Mouse (Mus musculus) retina, postnatal 7 days (tissue): Measurements from ENCODE around the gene Pex14.

ENCODE experiments used
- DNase-seq: peaks from one replicate; pipeline ENCODE4 v3.0.0-alpha.2; 2012; ENCODE audit warnings: low read depth, low spot score

The Pex14 gene

DNA sequence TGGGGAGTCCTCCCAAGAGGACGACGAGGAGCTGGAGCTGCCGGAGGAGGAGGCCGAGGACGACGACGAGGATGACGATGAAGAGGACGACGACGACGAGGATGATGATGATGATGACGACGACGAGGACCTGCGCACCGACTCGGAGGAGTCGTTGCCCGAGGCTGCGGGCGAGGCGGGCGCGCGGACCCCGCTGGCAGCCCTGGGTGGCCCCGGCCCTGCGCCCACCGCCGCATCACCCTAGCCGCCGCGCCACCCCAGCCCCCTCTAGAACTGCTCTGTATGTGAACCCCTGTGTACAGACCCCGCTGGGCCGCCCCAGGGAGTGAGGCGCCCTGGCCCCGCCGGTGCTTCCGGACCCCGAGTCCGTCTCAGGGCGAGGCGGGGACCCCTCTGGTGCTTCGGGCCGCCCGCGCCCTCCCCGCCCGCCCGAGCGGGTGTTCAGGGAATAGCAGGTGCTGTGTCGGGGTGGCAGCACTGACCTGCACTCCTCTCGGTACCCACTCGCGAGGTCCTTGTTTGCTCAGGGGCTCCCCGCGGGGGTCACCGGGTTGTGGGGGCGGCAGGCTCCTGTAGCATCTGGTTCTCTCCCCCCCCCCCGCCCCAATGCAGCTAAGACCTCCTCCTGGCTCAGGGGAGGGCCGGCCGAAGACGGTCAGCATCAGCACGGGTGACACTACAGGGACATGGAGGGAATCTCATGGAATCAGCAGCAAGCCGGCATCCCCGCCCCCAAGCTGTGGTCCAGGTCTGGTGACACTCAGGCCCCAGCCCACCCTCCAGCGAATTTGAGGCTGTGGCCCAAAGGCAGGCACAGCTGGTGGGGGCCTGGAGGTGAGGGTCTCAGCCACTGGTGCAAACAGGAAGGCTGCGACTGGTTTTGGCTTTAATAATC, 147.1 kb downstream of the Pex14 start:
- no peak for DNase-seq

DNA sequence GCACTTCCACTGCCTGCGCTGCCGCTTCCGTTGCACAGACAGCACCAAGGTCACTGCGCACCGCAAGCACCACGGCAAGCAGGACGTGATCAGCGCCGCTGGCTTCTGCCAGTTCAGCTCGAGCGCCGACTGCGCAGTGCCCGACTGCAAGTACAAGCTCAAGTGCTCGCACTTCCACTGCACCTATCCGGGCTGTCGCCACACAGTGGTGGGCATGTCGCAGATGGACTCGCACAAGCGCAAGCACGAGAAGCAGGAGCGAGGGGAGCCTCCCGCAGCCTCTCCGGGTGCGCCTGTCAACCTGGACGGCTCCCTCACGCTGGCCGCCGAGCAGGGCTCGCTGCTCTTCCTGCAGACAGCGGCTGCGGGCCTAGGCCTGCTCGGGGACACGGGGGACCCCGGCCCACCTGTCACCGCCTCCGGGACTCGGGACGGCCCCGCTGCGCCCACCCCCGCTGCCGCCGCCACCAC, 147.8 kb downstream of the Pex14 start:
- no peak for DNase-seq

DNA sequence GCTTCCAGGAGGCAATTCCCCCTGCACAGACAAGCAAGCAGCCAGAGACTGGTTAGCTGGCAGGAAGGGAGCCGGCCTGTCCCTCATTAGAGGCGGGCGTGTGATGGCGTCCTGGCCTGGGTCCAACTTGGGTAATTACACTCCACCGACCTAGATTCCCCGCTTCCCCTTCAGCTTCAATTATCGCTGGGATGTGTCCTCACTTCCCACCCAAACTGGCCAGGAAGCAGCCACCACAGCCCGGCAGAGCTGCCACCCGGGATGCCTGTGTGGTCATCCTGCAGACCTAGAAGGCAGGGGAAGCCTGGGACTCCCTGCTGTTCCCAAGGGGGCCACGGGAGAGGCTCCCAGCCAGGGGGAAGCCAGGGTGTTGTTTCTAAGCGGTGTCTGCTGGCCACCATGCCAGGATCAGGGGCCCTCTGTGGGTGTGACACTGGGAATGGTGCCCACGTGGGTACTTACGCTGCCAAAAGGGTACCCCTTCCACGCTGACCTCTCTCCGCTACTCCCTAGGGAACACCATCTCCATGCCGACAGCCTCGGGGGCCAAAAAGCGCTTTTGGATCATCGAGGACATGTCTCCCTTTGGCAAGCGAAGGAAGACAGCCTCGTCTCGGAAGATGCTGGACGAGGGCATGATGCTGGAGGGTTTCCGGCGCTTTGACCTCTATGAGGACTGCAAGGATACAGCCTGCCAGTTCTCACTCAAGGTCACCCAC, 148.6 kb downstream of the Pex14 start:
- peak; percentile 78 for DNase-seq

DNA sequence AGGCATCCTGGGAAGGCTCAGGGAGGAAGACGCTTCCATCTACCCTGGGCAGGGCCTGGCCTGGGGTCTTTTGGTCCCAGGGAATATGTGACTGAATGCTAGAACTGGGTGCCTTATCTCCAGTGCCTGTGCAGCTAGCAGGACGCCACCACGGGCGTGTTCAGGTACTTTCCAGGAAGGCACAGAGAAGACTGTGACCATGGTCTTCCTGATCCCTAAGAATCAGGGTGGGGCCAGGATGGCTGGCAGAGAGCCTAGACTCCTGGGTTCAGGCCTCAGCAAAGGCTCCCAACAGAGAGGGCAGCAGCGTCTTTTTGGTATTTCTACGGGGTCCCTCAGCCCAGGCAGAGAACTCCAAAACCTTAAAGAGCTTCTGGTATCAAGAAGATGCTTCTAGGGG, 149.2 kb downstream of the Pex14 start:
- no peak for DNase-seq

DNA sequence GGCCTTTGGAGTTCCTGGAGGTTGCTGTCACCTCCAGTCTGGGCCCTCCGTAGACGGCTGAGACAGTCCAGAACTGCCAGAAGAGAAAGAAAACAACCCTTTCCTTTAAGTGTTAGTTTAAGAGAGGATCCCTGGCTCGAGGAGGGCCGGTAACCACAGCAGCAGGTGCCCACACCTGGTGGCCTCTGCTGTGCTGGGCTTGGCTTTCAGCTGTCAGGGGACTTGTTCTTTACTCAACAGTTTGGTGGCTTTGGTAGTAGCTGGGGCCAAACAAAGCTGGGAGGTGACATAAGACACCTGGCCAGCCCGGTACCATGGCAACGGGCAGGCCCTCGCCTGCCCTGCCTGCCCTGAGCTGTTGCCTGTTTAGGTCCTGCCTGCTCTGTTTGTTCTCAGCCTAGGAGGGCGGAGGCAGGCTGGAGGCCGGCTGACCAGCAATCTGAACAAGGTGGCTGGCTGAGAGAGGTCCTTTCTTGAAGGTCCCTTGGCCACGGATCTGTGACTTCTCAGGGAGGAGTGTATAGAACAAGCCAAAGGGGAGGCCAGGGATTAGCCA, 151.8 kb downstream of the Pex14 start:
- no peak for DNase-seq

DNA sequence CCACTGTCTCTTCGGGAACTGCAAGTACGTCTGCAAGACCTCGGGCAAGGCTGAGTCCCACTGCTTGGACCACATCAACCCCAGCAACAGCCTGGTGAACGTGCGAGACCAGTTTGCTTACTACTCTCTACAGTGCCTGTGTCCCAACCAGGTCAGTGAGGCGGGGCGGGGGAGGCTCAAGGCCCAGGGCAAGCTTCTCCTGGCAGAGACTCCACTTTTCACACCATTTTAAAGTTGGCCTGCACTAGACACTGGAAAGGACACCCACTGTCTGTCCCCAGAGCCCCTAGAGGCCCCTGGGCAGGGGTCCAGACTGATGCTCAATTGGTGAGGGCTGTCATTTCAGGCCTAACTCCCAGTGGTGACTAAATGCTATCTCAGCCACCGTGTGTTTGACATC, 153.6 kb downstream of the Pex14 start:
- no peak for DNase-seq

DNA sequence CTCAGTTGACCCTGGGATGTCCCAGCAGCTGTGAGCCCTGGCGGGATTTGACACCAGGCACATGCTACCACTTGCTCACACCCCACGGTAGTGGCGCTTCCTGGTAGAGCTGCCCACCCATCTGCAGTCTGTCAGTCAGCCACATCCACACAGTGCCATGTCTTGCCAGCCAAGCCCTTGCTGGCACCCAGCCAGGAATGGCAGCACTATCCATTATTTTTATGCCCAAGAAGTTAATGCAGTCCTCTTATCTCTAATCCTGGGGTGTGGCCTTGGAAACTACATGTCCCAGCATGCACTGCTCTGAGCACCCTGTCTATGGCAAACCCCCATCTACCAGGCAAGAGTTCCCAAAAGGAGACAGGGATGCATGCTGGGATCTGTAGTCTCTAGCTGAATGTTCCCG, 154.2 kb downstream of the Pex14 start:
- DNase-seq: no peak

DNA sequence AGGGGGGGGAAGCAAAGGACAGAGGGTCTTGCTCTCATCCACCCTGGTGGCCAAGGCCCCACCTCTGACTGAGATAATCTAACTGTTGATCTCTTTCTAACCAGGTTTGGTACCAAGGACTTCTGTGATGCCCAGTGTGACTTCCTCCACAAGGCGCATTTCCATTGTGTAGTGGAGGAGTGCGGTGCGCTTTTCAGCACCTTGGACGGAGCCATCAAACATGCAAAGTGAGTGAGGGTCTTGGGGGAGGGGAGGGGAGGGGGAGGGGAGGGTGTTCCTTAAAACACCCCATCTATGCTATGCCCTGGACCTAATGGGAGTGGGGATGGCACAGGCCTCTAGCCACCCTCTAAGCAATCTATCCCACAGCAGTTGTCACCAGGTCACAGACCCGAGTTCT, 156.6 kb downstream of the Pex14 start:
- DNase-seq: no peak

DNA sequence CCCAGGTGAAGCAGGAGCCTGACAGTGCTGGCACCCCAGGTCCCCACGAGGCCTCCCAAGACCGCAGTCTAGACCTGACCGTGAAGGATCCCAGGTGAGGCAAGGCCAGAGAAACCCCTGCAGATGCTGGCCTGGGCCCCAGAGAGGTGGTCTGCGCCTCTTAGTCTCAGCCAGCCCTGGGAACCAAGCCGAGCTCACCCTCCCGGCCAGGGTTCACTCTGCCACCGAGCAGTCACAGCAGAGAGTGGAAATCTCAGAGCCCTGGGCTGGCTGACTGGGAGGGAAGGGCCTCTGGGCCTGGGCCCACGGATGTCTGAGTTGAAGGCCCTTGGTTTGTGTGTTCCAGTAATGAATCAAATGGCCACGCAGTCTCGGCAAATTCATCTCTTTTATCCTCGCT, 158.4 kb downstream of the Pex14 start:
- DNase-seq: no peak

DNA sequence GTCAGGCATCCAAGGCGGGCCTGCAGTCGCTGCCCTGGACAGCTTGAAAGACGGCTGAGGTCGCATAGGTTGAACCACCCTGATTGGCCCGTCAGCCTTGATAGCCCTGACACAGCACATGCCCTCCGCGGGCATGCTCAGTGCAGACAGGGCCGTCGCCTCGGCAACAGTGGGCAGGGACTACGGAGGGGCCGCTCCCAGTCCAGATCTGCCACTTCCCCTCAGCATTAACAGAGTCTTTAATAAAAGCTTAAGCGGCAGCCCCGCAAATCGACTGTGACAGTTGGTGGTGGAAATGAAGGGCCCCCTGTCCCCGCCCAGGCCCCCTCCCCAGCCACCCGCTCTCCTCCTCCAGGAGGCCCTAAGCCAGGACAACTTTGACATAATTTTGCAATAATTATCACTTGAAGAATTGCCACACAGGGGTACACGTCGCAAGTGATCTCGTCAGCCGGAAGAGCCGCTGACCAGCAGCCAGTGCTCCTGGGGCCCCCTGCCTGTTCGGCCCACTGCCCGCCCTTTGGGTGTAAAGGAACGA, 158.9 kb downstream of the Pex14 start:
- peak; percentile 84 for DNase-seq

DNA sequence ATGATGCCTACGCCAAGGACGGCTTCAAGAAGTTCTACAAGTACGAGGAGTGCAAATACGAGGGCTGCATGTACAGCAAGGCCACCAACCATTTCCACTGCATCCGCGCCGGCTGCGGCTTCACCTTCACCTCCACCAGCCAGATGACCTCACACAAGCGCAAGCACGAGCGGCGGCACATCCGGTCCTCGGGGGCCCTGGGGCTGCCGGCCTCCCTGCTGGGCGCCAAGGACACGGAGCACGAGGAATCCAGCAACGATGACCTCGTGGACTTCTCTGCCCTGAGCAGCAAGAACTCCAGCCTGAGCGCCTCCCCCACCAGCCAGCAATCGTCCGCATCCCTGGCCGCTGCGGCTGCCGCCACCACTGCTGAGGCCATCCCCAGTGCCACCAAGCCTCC, 161.1 kb downstream of the Pex14 start:
- no peak for DNase-seq

DNA sequence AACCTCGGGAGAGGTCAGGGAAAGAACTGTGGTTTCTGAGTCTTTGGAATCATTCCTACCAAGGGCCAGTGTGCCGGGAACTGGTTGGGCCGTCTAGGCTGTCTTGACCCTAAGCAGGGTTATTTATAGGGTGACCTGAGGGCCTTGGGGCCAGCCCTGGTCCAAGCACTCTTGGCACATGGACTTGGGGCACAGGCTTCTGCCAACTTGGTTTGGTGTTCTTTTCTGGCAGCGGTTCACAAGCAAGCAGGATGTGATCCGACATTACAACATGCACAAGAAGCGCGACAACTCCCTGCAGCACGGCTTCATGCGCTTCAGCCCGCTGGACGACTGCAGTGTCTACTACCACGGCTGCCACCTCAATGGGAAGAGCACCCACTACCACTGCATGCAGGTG, 162.9 kb downstream of the Pex14 start:
- DNase-seq: no peak

DNA sequence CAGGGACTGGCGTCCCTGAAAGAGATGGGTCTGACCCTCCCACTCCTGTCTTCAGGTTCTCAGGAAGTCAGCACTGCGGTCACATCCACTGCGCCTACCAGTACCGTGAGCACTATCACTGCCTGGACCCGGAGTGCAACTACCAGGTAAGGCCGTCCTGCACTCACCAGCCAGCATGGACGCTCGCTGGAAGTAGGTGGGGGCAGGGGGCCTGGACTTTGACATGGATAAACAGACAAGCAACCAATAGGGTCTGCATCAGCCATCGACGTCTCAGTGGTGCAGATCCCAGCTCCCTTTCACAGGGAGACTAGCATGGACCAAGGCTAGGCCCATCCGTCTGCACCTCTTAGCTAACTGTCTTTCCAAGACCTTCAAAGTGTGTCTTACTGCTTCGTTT, 163.6 kb downstream of the Pex14 start:
- no peak for DNase-seq

DNA sequence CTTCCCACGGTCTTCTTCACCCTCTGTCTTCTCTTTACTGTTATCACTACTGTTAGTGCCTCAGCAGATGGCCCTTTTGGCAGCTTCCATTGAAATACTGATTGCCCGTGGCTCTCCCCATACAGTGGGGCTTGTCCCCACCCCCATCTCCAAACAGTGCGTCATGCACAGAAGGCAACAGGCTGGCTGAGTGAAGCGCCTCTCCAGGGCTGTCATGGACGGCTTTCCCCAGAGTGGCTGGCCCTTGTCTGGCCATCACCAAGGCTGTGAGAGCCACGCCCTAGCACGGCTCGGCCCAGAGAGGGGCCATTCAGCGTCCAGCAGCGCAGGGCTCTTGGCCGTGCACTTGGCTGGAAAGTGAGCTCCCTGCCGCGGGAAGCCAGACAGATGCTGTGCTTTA, 164.5 kb downstream of the Pex14 start:
- no peak for DNase-seq

DNA sequence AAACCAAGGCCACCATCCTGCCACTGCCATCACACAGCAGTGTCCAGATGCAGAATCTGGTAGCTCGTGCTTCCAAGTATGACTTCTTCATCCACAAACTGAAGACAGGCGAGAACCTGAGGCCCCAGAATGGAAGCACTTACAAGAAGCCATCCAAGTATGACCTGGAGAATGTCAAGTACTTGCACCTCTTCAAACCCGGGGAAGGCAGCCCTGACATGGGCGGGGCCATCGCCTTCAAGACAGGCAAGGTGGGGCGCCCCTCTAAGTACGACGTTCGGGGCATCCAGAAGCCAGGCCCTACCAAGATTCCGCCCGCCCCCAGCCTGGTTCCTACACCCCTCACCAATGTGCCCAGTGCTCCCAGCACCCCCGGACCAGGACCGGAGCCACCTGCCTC, 166.6 kb downstream of the Pex14 start:
- no peak for DNase-seq

DNA sequence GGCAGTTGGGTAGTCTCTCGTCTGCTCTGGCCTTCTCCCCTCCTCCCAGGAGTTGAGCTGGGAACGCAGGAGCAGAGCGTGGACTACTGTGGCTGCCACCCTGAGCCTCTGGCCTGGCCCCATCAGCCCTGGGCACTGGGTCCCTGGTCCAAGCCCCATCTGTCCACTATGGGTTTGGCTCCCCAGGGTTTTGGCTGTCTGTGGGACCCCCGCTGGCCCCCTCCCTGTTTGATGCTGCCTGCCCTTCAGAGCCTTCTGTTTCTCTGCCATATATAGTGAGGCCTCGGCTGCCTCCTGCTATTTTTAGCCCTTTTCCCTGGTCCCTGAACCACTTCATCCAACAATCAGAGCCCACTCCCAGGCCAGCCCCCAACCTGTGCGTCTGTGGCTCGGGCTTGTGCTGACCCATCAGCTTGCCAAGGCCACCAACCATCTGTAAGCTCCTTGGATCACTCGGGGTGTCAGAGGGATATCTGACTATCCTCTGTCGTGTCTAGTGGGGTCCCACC, 168.9 kb downstream of the Pex14 start:
- DNase-seq: no peak

DNA sequence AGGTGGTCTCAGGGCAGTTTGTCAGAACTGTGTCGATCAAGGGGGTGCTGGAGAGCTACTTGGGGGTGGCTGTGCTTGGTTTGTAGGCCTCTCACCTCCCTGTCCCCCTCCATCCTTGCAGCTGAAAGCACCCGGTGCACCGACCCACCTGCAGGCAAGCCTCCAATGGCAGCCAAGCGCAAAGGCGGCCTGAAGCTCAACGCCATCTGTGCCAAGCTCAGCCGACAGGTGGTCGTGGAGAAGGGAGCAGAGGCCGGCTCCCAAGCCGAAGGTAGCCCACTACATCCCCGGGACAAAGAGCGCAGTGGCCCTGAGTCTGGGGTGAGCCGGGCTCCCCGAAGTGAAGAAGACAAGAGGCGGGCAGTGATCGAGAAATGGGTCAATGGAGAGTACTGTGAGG, 170.8 kb downstream of the Pex14 start:
- no peak for DNase-seq

DNA sequence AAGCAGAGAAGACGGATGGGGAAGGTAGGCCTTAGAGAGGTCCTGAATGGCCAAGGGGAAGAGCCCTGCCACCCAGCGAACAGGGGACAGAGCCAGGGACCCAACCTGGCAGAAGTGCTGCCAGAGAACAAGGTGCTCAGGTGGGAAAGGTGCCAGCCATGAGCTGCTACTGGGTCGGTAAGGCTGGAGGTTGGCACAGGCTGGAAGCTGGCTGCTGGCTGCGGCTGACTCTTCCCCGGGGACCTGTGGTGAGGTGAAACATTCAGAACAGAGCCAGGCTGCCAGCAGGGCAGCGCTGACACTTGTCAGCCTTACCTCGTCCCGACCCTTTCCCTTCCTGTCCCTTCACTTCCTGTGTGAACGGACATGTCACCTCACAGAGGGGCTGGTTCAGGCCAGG, 171.4 kb downstream of the Pex14 start:
- DNase-seq: no peak

DNA sequence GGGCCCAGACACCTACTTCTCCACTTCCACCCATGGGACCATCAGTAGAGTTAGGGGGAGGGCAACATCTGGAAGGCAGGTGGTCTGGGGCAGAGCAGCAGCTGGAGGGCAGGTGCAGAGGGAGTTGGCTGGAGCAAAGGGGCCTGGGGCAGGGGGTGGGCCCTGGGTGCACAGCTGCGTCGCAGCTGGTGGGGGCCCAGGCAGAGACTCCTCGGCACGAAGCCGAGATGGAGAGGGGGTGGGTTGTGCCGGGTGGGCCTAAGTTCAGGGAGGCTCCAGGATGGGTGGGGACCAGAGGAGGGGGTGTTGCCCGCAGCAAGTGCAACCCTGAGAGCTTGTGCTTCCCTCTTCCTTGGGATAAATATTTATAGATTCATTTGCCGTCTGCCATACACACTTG, 173.2 kb downstream of the Pex14 start:
- no peak for DNase-seq

DNA sequence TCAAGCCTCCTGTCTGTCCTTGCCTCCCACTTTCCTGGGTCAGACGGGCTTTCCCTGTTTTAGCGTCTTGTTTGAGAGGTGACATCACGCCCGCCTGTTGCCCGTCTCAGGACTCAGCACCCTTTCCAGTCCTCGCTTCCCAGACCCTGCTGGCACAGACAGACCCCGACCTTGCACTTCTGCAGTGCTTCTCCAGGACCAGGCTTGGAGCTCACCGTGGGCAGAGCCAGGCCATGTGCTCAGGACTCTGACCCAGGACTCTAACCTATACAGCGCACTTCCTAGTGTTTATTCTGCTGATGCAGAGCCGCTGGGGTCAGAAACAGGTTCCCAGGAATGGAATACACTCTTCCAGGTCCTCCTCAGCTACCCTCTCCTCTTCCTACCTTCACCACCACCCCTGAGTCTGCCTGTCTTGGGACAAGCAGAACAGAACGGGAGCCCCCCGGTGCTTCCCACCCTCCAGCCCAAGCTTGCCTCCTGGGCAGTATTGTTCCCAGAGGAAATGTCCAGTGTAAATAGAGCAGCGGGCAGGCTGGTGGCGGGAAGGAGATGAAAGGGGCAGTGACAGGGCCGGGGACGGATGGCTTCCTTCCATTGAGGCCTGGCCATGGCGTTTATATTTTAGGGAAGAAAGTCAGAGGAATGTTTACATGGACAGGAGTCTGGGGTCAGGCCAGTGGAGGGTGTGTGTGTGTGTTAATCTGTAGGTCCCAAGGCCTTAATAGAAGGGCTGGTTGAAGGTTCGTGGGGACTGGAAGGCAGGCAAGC, 173.9 kb downstream of the Pex14 start:
- DNase-seq: no peak

DNA sequence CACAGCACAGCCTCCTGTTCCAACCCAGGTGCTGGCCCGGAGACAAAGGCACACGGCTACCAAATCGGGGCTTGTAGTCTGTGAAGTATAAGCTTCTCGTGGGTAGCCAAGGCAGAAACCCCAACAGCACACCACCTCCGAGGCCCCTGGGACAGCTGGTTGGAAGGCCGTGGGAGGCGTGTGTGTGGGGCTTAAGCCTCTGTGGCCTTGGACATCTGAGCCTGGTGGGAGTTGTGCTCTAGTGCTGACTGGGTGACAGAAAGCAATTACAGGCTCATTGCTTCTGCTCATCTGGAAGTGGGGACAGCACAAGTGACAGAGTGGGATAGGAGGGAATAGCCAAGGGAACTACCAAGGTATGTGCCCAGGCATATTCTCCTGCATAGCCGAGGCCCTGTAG, 175.7 kb downstream of the Pex14 start:
- DNase-seq: no peak
